Mouse (Mus musculus): ENCODE data around the gene Usp33. TPM values are rescaled to one million over a fixed set of nuclear protein-coding genes. Genes with fewer than 3 reads are reported as not detected.

Gene Usp33
- total RNA-seq, 1 experiment from 2014 or later = 114 TPM

DNA sequence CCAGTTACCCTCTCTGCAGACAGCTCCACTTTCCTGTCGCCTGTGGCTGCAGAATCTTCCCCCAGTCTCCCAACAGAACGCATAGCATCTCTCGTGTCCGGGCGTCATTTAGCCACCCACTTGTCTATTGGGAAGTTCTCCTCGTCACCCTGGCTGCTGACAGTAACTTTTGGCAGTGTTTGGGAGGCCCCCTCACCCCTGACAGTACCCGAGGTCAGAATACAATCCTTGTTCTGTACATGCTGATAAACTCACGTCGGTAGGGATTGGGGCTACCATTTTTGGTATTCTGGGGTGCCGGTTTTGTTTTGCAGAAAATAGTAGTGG lies 50.7 kb downstream of the Usp33 start:
- ATAC-seq (ENCODE audit: extremely low read depth, insufficient number of reproducible peaks, low FRiP score, poor library complexity, severe bottlenecking) = no peak

DNA sequence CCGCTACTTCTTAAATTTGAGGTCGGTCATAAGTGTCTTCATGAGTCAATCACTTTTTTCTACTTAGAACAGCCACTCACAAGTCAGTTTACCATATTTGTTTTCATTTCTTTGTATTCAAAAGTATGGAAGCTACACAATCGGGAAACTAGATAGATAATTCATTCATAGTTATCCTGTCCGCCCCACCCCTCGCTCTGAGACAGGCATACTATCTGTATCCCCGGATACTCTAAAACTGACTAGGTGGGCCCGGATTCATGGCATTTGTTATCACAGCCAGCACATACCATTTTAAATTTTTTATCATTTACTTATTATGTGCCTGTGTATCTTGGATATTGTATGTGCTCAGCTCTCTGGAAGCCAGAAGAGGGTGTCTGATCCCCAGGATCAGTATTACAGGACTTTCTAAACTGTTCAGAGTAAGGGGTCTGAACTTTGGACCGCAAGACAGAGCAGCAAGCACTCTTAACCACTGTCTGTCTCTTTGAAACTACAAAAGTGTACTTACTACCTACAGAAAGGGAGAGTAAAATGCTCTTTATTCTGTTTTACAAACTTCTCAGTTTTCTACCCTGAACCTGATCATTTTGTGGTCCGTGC lies 51.2 kb downstream of the Usp33 start:
- ATAC-seq (ENCODE audit: extremely low read depth, insufficient number of reproducible peaks, low FRiP score, poor library complexity, severe bottlenecking) = no peak

DNA sequence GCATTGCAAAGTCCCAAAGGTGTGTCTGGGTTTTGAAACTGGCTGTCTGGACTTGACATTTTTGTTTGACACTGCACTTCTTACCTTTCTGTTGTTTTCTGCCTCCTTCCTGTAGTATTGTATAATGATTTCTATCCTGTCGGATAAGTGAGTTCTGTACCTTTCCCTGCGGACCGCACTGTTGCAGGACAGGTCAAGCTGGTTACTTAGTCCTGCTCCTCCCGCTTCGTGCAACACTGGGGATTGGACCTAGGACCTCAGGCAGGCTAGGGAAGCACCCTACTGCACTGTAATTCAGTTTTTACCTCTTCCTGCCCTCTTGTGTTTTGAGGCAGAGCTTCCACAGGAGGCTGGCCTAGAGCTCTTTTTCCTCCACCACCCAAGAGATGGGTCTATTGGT lies 54.2 kb downstream of the Usp33 start:
- no peak for ATAC-seq (ENCODE audit: extremely low read depth, insufficient number of reproducible peaks, low FRiP score, poor library complexity, severe bottlenecking)

DNA sequence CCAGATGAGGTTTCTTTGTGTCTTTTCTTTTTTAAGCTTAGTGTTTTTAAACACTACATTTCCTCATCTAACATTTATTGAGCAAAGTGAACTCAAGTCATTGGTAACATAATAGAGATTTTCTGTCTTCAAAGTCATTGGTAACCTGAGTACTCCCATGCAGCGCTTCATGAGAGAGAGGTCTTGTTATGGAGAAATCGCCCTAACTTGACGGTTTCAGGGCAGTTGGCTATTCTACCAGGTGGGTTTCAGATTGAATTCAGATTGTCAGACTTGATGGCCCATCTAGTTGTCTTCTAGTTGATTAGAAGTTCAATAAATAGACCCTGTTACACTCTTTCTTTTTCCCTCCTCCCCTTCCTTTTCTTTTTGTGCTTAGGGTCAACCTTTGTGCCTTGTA lies 54.6 kb downstream of the Usp33 start:
- ATAC-seq (ENCODE audit: extremely low read depth, insufficient number of reproducible peaks, low FRiP score, poor library complexity, severe bottlenecking) = no peak

DNA sequence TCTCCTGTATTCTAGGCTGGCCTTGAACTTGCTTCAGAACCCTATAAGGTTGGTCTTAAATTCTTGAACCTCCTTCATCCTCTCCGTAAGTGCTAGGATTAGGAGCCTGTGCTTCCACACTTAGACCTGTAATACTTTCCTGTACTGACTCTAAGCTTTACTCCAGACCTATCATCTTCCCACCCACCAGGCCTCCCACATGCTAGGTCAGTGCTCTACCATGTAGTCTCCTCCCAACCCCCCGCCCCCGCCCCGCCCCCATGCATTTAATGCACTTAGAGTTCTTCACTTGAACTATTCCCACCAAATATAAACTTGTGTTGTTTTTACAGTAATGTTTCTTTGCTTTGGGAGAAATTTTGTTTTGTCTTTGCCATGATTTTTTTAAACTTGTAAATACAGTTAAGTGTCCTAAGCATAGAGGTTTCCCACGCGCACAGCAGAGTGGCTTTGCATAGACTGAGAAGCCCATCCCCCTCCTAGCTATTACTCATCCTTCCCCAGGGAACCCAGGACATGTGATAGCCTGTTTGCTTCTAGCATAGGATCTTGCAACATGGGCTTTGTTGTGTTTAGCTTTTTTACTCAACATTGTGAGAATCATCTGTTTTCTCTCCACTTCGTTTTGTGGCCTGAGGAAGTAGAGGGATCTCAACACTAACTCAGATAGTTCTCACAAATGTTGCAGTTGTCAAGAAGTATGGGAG lies 55.8 kb downstream of the Usp33 start:
- peak; percentile 60; the same call in 1 of the 2 replicates for ATAC-seq (ENCODE audit: extremely low read depth, insufficient number of reproducible peaks, low FRiP score, poor library complexity, severe bottlenecking)

DNA sequence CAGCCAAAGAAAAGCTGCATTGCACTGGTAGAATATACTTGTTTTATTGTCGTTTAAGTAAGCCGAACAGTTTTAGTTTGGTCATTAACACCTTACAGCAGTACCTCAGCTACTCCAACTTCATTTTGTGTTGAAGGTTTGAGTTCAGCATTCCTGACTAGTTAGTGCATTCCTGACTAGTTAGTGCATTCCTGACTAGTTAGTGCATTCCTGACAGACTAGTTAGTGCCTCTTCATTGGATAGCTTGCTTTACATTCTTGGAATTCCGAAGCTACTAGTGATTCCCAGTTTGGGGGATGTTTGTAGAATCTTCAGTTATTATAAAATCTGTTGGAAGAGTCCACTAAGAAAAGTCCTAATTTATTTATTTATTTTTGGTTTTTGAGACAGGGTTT lies 56.4 kb downstream of the Usp33 start:
- ATAC-seq (ENCODE audit: extremely low read depth, insufficient number of reproducible peaks, low FRiP score, poor library complexity, severe bottlenecking) = no peak

DNA sequence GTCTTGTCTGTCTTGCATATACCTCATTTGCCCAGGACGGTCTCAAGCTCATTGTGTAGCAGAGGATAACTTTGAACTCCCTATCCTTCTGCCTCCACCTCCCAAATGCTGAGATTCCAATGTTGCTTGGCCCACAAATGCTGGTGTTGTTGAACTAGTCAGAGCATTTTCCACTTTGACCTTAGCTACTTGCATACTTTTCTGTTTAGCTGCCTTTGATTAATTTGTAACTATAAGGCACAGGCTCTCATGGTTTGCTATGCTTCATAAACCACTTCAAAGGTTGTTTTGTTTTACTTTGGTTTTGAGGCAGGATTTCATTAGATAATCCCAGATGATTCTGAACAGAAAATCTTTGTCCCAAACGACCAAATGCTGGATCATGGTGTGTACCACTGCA lies 57.5 kb downstream of the Usp33 start:
- no peak for ATAC-seq (ENCODE audit: extremely low read depth, insufficient number of reproducible peaks, low FRiP score, poor library complexity, severe bottlenecking)

DNA sequence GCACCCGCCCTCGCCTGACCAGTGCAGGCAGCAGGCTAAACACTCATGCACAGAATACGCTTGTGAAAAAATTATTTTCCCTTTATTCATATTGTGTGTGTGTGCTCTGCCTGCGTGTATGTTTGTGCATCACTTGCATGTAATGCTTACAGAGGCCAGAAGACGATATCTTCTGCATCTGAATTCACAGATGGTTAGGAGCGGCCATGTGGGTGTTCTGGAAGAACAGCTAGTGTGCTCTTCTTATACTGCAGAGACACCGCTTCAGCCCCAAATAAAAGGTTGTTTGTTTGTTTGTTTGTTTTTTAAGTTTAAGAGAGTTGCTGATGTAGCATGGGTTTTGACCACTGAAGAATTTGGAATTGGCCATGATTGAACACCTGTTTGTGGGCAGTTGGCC lies 59.1 kb downstream of the Usp33 start:
- no peak for ATAC-seq (ENCODE audit: extremely low read depth, insufficient number of reproducible peaks, low FRiP score, poor library complexity, severe bottlenecking)

DNA sequence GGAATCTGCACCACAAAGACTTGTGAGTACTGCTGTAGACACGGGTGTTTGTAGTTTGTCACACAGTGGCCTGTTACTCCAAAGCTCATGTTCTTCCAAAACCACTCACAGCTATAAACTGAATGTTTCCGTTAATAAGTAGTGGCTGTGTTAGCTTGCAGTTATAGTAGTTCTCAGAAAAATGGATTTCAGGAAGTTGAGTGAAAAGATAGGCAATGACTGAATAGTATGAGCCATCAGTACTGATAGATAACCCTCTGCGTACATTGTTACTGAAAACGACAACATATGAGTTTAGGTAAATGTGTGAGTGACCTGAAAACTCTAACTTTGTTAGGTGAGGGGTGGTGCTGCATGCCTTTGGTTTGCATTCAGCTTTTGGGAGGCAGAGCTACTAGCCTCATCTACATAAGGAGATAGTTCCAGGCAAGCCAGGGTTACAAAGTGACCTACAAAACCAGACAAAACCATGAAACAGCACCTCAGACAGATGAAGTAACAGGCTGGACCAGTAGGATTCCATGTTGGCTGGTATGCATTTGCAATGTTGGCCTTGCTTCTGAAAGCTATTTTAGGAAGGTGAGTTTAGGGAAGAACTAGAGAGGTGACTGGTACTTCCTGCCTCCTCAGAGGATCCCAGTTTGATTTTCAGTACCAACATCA lies 59.8 kb downstream of the Usp33 start:
- no peak for ATAC-seq (ENCODE audit: extremely low read depth, insufficient number of reproducible peaks, low FRiP score, poor library complexity, severe bottlenecking)

DNA sequence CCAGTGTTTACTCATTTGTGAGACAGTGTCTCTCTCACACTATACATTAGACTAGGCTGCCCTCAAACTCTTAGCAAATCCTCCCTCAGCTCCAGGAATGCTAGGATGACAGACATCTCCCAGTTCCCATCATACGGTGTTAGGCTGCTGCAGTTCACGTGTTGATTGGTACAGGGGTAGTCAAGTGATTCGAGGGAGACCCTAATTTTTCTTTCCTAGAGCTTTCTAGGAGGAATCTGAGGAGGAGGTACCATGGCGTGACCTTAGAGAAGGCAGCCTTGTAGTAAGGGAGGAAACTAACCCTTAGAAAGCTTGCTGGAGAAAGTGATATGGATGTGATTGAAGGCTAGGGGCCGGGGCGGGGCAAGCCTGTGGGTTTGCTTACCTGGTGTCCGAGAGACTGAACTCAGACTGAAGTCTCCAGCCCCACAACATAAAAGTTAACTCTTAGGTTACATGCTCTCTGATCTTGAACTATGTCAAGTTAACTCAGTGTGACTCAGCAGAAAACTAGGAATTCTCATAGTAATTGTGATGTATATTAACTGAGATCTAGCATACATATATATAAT lies 64.8 kb downstream of the Usp33 start:
- ATAC-seq (ENCODE audit: extremely low read depth, insufficient number of reproducible peaks, low FRiP score, poor library complexity, severe bottlenecking) = no peak

DNA sequence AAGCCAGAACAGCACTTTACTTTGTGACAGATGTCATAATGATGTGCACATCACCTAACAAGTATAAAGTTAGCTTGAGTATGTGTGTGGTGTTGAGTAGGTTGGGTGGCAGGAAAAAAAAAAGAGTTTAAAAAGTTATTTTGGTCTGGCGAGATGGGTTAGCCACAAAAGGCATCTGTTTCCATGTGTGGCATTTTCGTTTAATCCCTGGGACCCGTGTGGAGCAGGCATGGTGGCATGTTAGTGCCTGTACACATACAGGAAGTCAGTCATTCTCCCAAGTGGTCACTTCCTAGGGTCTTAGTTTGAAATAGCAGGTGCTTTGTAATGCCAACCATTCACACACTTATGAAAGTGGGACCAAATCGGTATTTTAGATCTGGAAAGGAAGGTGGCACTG lies 66.1 kb downstream of the Usp33 start:
- no peak for ATAC-seq (ENCODE audit: extremely low read depth, insufficient number of reproducible peaks, low FRiP score, poor library complexity, severe bottlenecking)

DNA sequence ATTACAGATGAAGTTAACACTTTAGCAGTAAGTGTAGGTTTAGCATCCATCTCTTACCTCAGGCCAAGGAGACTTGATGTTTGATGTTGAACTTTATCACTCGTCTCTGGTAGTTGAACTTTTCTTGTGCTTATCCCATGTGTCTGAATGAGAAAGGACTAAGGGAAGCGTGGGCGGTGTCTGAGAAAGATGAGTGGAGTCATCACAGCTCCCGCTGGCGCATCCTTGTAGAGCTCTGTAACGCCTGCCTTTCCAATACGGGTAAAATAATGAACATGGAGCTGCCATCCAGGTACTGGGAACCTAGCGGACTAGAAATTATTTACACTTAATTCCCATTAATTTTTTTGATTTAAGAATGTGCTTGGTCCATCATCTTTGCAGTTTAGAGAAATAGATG lies 82.6 kb downstream of the Usp33 start:
- ATAC-seq (ENCODE audit: extremely low read depth, insufficient number of reproducible peaks, low FRiP score, poor library complexity, severe bottlenecking) = no peak

DNA sequence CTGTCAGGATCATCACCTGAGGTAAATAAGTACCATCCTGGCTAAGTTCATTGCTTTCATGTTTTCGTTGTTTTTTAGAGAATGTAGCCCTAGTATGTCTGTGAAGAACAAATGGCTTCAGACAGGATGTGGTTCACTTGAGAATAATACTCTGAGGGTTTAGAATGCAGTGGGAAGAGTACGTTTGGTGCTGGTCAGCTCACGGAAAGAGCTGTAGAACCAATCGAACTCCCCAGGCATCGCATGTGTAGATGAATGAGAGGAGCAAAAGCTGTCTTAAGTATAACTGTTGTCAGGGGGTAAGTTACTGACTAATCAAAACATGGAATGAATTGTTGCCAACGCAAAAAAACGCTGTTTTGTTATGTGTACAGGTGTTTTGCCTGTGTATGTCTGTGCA lies 86.4 kb downstream of the Usp33 start:
- no peak for ATAC-seq (ENCODE audit: extremely low read depth, insufficient number of reproducible peaks, low FRiP score, poor library complexity, severe bottlenecking)

DNA sequence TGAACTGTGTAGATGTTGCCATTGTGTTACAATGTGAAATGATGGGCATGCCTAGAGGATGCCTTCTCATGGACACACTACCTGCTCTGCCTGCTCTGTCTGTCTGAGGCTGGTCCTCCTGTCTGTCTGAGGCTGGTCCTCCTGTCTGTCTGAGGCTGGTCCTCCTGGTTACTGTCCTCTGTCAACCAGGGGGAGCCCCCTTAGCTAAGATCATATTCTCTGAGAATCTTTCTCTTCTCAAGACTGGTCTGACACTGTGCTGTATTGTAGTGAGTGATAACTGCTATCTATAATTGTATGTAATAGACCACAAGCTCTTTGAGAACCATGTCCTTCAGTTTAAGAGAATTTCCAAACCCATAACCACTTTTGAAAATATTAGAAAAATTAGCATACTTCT lies 89.3 kb downstream of the Usp33 start:
- no peak for ATAC-seq (ENCODE audit: extremely low read depth, insufficient number of reproducible peaks, low FRiP score, poor library complexity, severe bottlenecking)

DNA sequence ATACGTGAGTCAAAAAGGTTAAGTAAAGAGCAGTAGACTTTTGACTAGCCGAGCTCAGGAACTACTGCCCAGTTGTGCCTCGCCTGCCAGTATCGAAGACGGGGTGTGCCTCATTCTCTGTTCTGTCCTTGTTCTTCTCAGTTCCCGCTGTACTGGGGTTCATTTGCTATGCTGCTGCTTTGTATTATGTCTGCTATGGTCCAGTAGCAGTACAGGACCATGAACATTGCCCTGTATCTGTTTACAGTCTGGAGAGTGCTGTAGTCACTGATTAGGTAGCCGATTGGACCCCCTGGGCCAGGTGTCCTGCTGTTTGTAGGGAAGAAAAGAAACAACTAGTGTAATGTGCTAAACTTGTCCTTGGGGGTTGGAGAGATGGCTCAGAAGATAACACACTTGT lies 91.8 kb downstream of the Usp33 start:
- no peak for ATAC-seq (ENCODE audit: extremely low read depth, insufficient number of reproducible peaks, low FRiP score, poor library complexity, severe bottlenecking)

DNA sequence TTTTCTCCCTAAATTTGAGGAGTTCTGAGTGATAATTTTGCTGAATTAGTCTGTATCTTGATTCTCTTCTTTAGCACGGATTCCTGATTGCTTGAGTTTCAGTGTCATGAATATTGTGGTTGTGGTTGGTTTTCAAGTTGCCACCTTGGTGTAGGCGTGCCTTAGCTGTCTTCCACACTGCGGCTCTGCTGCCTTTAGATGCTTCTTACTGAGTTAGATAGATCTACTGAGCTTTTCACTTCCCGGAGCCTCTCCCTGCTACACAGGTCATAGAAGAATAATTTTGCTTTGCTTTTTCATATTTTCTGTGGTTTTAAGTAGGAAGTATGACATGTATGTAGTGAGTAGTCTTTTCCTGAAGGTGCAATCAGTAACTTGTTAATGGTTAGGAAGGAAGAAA lies 96.5 kb downstream of the Usp33 start:
- ATAC-seq (ENCODE audit: extremely low read depth, insufficient number of reproducible peaks, low FRiP score, poor library complexity, severe bottlenecking) = no peak

Other genes with a start within 250 kb of the Usp33 start
- not detected in 2 replicates for gene Gipc2, start 180.2 kb upstream of the Usp33 start, total RNA-seq (2017)
- 36.0 and 44.2 TPM in 2 replicates for gene Dnajb4, start 136.2 kb upstream of the Usp33 start, total RNA-seq (2017)
- 192 and 208 TPM in 2 replicates for gene Fubp1, start 136.1 kb upstream of the Usp33 start, total RNA-seq (2017)
- gene Nexn, start 80.1 kb upstream of the Usp33 start, total RNA-seq (2017) = 0.35 TPM in 1 of 2 replicates, not detected in the other
- 20.9 and 23.4 TPM in 2 replicates for gene Miga1, start 6.1 kb upstream of the Usp33 start, total RNA-seq (2017)
- 84.1 and 92.9 TPM in 2 replicates for gene Zzz3, start 49.0 kb downstream of the Usp33 start, total RNA-seq (2017)

Measured in neutrophil, adult 5-6 weeks (primary cell).